Mouse (Mus musculus) kidney, embryonic 16.5 days (tissue): ENCODE data around the gene Cbr2. TPM values are rescaled to one million over a fixed set of nuclear protein-coding genes. Genes with fewer than 3 reads are reported as not detected.

Source experiments
- ATAC-seq: fragments of 200-750 bp; cut with Nextera tagmentation; 2 replicates; pipeline ENCODE4 v1.8.0; 2017; ENCODE audit warnings: moderate TSS enrichment; ENCODE audit not compliant: low FRiP score, low TSS enrichment
- H3K27ac ChIP-seq: fragments of 300-500 bp; sonication (generic); 2 replicates; pipeline ENCODE4 v1.5.1; 2014; ENCODE audit warnings: low read length
- H3K27me3 ChIP-seq: fragments of 300-500 bp; sonication (generic); 2 replicates; pipeline ENCODE4 v1.6.1; 2014; ENCODE audit warnings: low read length, control low read depth, mixed read lengths; ENCODE audit not compliant: insufficient read depth
- H3K36me3 ChIP-seq: fragments of 300-500 bp; sonication (generic); 2 replicates; pipeline ENCODE4 v1.6.1; 2014; ENCODE audit warnings: low read length, control low read depth, mixed read lengths; ENCODE audit not compliant: insufficient read depth
- H3K4me1 ChIP-seq: fragments of 300-500 bp; sonication (generic); 2 replicates; pipeline ENCODE4 v1.6.1; 2014; ENCODE audit warnings: low read length, control low read depth, mixed read lengths; ENCODE audit not compliant: insufficient read depth
- H3K4me2 ChIP-seq: fragments of 300-500 bp; sonication (generic); replicated peaks from 2 replicates; pipeline ENCODE4 v1.6.1; 2014; ENCODE audit warnings: low read depth, low read length
- H3K4me3 ChIP-seq: fragments of 300-500 bp; sonication (generic); 2 replicates; pipeline ENCODE4 v1.5.1; 2014; ENCODE audit warnings: mild to moderate bottlenecking, low read length
- H3K9ac ChIP-seq: fragments of 300-500 bp; sonication (generic); replicated peaks from 2 replicates; pipeline ENCODE4 v1.6.1; 2014; ENCODE audit warnings: low read length
- H3K9me3 ChIP-seq: fragments of 300-500 bp; sonication (generic); 2 replicates; pipeline ENCODE4 v1.6.1; 2016; ENCODE audit warnings: low read length, control low read depth
- WGBS: fragments of 180-500 bp; shearing (Covaris S2); extraction: QIAGEN DNeasy Blood & Tissue Kit; methylation state at CpG from one replicate; pipeline ENCODE4 v1.1.7; 2014; 5-methylcytosine and 5-hydroxymethylcytosine counted together
- polyA plus RNA-seq: library from polyadenylated mRNA; unstranded; fragments of >200 nt; fragmentation: Nextera tagmentation; extraction: Ambion mirVana; gene quantifications from 2 replicates; pipeline ENCODE4 v1.2.1, GENCODE M21; 2015

Cbr2 gene
- polyA plus RNA-seq, 1 experiment from 2014 or later, result 4.3 TPM

DNA sequence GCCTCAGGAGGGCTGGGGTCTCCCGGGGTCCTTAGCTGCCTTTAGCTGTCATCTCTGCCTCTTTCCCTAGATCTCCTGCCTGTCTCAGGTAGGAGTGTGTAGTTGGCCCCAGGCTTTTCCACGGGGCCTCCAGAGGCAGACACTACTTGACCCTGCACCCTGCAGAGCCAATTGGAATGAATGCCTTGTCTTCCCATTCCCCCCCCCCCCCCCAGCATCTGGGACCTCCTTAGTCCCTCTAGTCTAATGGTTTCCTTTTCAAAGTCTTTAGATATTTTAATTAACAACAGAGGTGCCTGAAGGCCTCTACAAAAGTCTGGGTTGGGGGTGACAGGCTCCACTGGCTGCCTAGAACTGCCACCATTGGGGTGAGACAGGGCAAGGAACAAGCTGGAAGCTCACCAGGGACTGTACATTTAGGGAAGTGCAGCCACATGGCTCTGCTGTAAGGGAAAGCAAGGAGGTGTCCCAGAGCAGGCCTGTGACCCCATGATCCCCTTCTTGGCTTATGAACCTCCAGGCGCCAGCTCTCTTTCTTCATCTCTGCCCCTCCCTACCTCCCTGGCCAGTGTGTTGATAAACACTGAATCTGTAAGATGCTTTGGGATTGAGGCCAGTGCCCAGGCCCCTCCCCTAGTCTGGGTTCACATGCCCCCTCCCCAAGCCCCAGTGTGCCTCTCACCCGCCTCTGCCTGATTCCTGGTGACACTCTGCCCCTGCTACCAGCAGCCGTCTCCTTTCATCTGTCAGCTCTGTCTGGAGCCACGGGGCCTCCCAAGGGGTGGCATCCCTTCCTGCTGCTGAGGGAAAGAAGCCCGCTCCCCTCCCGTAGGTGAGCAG lies 27.2 kb downstream of the Cbr2 start:
- Histone ChIP-seq H3K27me3 (no peaks in the 10 kb centered on the region), H3K4me1 (peaks cover 50% of the 10 kb centered on the region), H3K4me3 (no peak overlapping the region), H3K9me3 (no peaks in the 10 kb centered on the region), H3K9ac (peak overlapping the region; percentile 45), H3K36me3 (peaks cover 10% of the 10 kb centered on the region), H3K27ac (peak overlapping the region; percentile 20; the same call in 1 of the 2 replicates), H3K4me2 (no peak overlapping the region)
- peak; percentile 55 for ATAC-seq
- 26% methylated on average over 8 of the region's 8 CpGs for WGBS

DNA sequence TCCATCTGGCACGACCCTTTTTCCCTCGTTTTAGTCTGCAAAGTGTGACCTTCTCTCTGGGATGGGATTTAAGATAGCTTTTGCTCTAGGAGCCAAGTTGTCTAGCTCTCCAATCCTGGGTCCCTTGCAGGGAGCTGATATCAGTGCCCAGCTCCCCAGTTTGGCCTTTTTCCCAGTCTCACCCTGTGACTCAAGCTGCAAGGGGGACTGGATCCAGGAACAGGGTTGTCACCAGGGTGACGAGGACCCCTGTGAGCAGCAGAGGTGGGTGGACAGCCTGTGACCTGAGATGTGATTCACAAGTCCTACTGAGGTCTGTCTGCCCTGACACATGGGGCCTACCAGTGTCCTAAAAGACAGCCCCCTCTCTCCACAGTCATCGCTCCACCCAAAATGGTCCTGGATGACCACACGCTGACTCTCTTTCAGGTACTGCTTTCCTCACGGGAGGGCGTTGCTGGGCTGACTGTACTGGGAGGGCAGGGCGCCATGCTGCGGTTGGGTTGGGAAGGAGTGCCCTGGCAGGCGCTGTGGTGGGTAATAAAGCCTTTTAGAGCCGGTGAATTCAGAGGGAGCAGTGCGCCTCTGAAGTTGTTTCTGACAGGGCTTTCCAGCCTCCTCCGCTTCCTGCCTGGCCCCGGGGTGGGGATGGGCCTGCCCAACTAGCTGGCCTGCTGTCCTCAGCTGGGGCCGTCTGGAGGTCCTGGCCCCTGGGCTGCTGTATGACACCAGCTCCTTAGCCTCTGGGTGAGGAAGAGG lies 28.0 kb downstream of the Cbr2 start:
- no peaks in the 10 kb centered on the region for H3K27me3 ChIP-seq
- H3K27ac ChIP-seq, result peak overlapping the region; percentile 3; the same call in 1 of the 2 replicates
- H3K4me2 ChIP-seq, result no peak overlapping the region
- H3K36me3 ChIP-seq, result peaks cover 10% of the 10 kb centered on the region
- peaks cover 48% of the 10 kb centered on the region for H3K4me1 ChIP-seq
- peak overlapping the region; percentile 45 for H3K9ac ChIP-seq
- H3K4me3 ChIP-seq, result no peak overlapping the region
- ATAC-seq, result no peak
- no peaks in the 10 kb centered on the region for H3K9me3 ChIP-seq
- WGBS, result 32% methylated on average over 15 of the region's 15 CpGs

GRCm38 (mm10) chr11:120697741-120698140 lies 34.2 kb downstream of the Cbr2 start:
- peak; percentile 35 for ATAC-seq
- H3K4me1 ChIP-seq, result peaks cover 33% of the 10 kb centered on the region
- H3K27me3 ChIP-seq, result no peaks in the 10 kb centered on the region
- WGBS, result 29% methylated on average over 10 of the region's 10 CpGs
- H3K27ac ChIP-seq, result peak overlapping the region; percentile 48
- H3K4me3 ChIP-seq, result no peak overlapping the region
- peaks cover 23% of the 10 kb centered on the region for H3K36me3 ChIP-seq
- peak overlapping the region; percentile 7 for H3K9ac ChIP-seq
- H3K9me3 ChIP-seq, result no peaks in the 10 kb centered on the region
- H3K4me2 ChIP-seq, result no peak overlapping the region

DNA sequence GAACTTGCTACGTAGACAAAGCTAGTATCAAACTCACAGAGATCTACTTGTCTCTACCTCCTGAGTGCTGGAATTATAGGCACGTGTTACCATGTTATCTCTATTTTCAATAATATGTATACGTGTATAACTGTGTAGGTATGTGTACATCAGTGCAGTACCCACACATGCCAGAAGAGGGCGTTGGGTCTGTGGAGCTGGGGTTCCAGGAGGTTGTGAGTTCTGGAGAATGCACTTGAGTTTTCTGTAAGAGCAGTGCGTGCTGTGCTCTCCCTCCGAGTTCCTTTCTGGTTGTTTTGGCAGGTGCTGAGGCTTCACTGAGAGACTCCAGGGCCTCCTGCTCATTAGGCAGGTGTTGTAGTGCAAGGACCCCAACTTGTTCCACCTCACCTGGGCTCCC lies 35.3 kb downstream of the Cbr2 start:
- no peaks in the 10 kb centered on the region for H3K9me3 ChIP-seq
- WGBS, result 90% methylated on average over 6 of the region's 6 CpGs
- H3K27ac ChIP-seq, result no peak overlapping the region
- H3K4me2 ChIP-seq, result no peak overlapping the region
- H3K9ac ChIP-seq, result no peak overlapping the region
- no peaks in the 10 kb centered on the region for H3K27me3 ChIP-seq
- no peak for ATAC-seq
- peaks cover 21% of the 10 kb centered on the region for H3K36me3 ChIP-seq
- H3K4me3 ChIP-seq, result no peak overlapping the region
- peaks cover 33% of the 10 kb centered on the region for H3K4me1 ChIP-seq

GRCm38 (mm10) chr11:120695641-120696040 lies 36.3 kb downstream of the Cbr2 start:
- Histone ChIP-seq H3K36me3 (peaks cover 16% of the 10 kb centered on the region), H3K9me3 (no peaks in the 10 kb centered on the region), H3K27ac (peak overlapping the region; percentile 65), H3K27me3 (no peaks in the 10 kb centered on the region), H3K4me3 (no peak overlapping the region), H3K4me1 (peaks cover 33% of the 10 kb centered on the region), H3K4me2 (0 out of 2 replicates have a peak overlapping the region, but pooled peaks have one; percentile 4), H3K9ac (no peak overlapping the region)
- WGBS, result 16% methylated on average over 12 of the region's 12 CpGs
- ATAC-seq, result peak; percentile 85

- Histone ChIP-seq H3K9me3 (no peaks in the 10 kb centered on the region), H3K27me3 (no peaks in the 10 kb centered on the region), H3K27ac (peak overlapping the region; percentile 65), H3K4me1 (peaks cover 33% of the 10 kb centered on the region), H3K36me3 (peaks cover 18% of the 10 kb centered on the region), H3K9ac (peak overlapping the region; percentile 25), H3K4me3 (no peak overlapping the region), H3K4me2 (0 out of 2 replicates have a peak overlapping the region, but pooled peaks have one; percentile 4)
- peak; percentile 57 for ATAC-seq
- 10% methylated on average over 4 of the region's 4 CpGs for WGBS
Measured at GRCm38 (mm10) chr11:120695184-120695583, 36.7 kb downstream of the Cbr2 start.

DNA sequence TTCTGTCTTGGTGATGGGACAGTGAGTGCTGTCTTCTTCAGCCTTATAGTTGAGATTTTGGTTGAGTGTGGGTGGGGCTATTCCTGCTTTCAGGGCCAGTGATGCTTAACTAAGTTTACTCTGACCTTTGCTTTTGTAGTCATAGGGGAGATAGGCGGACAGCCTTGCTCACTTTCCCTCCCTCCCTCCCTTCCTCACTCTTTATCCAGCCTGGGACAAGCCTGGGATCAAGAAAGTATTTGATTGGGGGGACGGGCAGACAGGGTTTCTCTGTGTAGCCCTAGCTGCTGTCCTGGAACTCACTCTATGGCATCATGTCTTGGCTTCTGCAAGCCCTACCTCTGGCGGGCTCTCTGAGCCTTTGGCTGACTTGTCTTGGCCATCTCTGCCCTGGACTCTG lies 38.5 kb downstream of the Cbr2 start:
- WGBS, result 74% methylated on average over 3 of the region's 3 CpGs
- no peak for ATAC-seq
- Histone ChIP-seq H3K4me2 (no peak overlapping the region), H3K9me3 (no peaks in the 10 kb centered on the region), H3K36me3 (peaks cover 28% of the 10 kb centered on the region), H3K27ac (no peak overlapping the region), H3K4me1 (peaks cover 32% of the 10 kb centered on the region), H3K27me3 (no peaks in the 10 kb centered on the region), H3K4me3 (no peak overlapping the region), H3K9ac (no peak overlapping the region)

DNA sequence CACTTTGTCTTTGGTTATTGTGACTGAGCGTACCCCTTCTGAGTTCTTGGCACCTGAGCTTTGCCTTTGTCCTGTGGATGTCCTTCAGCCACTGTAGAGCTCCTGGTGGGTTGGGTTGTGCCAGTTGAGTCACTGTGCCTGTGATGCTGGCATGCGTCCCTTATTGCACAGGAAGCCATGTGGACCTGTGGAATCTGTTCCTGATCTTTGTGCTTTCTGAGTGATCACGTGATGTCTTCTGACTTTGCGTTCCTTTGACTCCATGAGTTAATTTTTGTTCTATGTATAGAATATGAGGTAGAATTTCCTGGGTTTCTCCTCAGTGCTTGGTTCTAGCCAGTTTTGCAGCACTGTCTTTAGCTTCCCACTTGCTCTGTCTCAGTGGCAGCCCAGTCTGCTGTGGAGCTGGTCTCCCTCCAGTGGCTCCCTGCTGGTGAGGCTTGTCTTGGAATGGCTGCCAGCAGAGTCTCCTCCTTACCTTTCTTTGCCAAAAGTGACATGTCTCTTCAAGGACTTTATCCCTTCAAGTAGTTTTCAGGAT lies 39.4 kb downstream of the Cbr2 start:
- peaks cover 29% of the 10 kb centered on the region for H3K36me3 ChIP-seq
- no peaks in the 10 kb centered on the region for H3K27me3 ChIP-seq
- peaks cover 23% of the 10 kb centered on the region for H3K4me1 ChIP-seq
- H3K4me2 ChIP-seq, result no peak overlapping the region
- H3K9ac ChIP-seq, result no peak overlapping the region
- ATAC-seq, result no peak
- 88% methylated on average over 4 of the region's 4 CpGs for WGBS
- H3K27ac ChIP-seq, result no peak overlapping the region
- no peaks in the 10 kb centered on the region for H3K9me3 ChIP-seq
- H3K4me3 ChIP-seq, result no peak overlapping the region

GRCm38 (mm10) chr11:120689365-120689764 lies 42.5 kb downstream of the Cbr2 start:
- no peak for ATAC-seq

More at GRCm38 (mm10) chr11:120689365-120689764, 42.5 kb downstream of the Cbr2 start:
- H3K36me3 ChIP-seq, result peaks cover 36% of the 10 kb centered on the region
- no peaks in the 10 kb centered on the region for H3K27me3 ChIP-seq
- no peak overlapping the region for H3K9ac ChIP-seq
- H3K4me3 ChIP-seq, result no peak overlapping the region
- whole genome bisulfite sequencing, result 85% methylated on average over 3 of the region's 3 CpGs
- H3K27ac ChIP-seq, result no peak overlapping the region
- H3K4me1 ChIP-seq, result 0 out of 2 replicates have a peak, but pooled peaks cover 5% of the 10 kb centered on the region
- no peak overlapping the region for H3K4me2 ChIP-seq
- no peaks in the 10 kb centered on the region for H3K9me3 ChIP-seq
